ENCODE assay signal across 10 mouse cellular contexts in genomic region chr8:61391058-61391434, GRCm38 (mm10).
DNase-seq lines count a peak whose midpoint lies in the region; ATAC-seq and TF ChIP-seq lines count a peak whose summit lies in the region.
"Had no signal": no experiment of that assay in that cellular context is flagged by ENCODE, and none has a peak within 500 bp of the region (broad histone marks: within the 10 kb centered on the region; RNA-seq: fewer than 3 reads in every experiment).

No protein-coding gene starts in this region.

- no peaks in the 10 kb centered on the region for H3K79me2 ChIP-seq in heart, adult 2 months (replicated peaks; ENCODE audit: control insufficient read depth, insufficient read depth, low read length)

- TF ChIP-seq EP300 in heart, adult 2 months (IDR thresholded peaks at IDR 0.05; ENCODE audit: insufficient read depth, low read depth, low read length) = no peak

- H3K27ac ChIP-seq in heart, adult 2 months = no peak overlapping the region
- no peak overlapping the region for H3K27ac ChIP-seq in heart, embryonic 10.5 days
- no peak overlapping the region for H3K27ac ChIP-seq in gastrocnemius, adult 2 months
- peak overlapping the region; percentile 35; the same call in 1 of the 2 replicates for H3K27ac ChIP-seq in limb, embryonic 12.5 days
- no peak overlapping the region for H3K27ac ChIP-seq in cerebellum, adult 2 months (ENCODE audit: insufficient read depth, low read length)
- no peak overlapping the region for H3K27ac ChIP-seq in layer of hippocampus, adult 2 months
- H3K27ac ChIP-seq: embryonic facial prominence, embryonic 13.5 days had no signal

- no peaks in the 10 kb centered on the region for H3K27me3 ChIP-seq in heart, adult 2 months (ENCODE audit: control insufficient read depth, insufficient read depth, low read length)
- peaks cover 9% of the 10 kb centered on the region; the same call in 1 of the 2 replicates for H3K27me3 ChIP-seq in heart, embryonic 10.5 days (ENCODE audit: insufficient read depth, poor library complexity, severe bottlenecking)
- 0 out of 2 replicates have a peak, but pooled peaks cover 5% of the 10 kb centered on the region for H3K27me3 ChIP-seq in E14TG2a.4 (ENCODE audit: insufficient read depth, low read length)
- H3K27me3 ChIP-seq in limb, embryonic 12.5 days = no peaks in the 10 kb centered on the region
- H3K27me3 ChIP-seq in cerebellum, adult 2 months (ENCODE audit: control insufficient read depth, insufficient read depth, low read length) = no peaks in the 10 kb centered on the region
- H3K27me3 ChIP-seq: embryonic facial prominence, embryonic 13.5 days had no signal

- intact Hi-C loops in heart, adult 2 months (cut with DNase I) = no loop called here
- intact Hi-C loops in gastrocnemius, adult 2 months (cut with DNase I) = no loop called here

- H3K4me3 ChIP-seq in heart, adult 2 months = no peak overlapping the region
- H3K4me3 ChIP-seq in heart, embryonic 10.5 days = no peak overlapping the region
- H3K4me3 ChIP-seq in E14TG2a.4 (replicated peaks; ENCODE audit: low read length) = peak overlapping the region; percentile 43; the same call in 1 of the 2 replicates
- H3K4me3 ChIP-seq in gastrocnemius, adult 2 months = peak overlapping the region; percentile 4; the same call in 1 of the 2 replicates
- H3K4me3 ChIP-seq in limb, embryonic 12.5 days (replicated peaks) = no peak overlapping the region
- H3K4me3 ChIP-seq in cerebellum, adult 2 months (replicated peaks; ENCODE audit: insufficient read depth, low read depth, low read length) = no peak overlapping the region
- no peak overlapping the region for H3K4me3 ChIP-seq in layer of hippocampus, adult 2 months
- H3K4me3 ChIP-seq: embryonic facial prominence, embryonic 13.5 days had no signal

- WGBS in heart, adult 2 months = 63% methylated on average over 13 of the region's 13 CpGs
- WGBS in heart, embryonic 10.5 days = 74% methylated on average over 13 of the region's 13 CpGs
- WGBS in limb, embryonic 12.5 days = 76% methylated on average over 13 of the region's 13 CpGs
- 17% methylated on average over 13 of the region's 13 CpGs for WGBS in cerebellum, adult 2 months

- H3K9me3 ChIP-seq in heart, embryonic 10.5 days = no peaks in the 10 kb centered on the region
- H3K9me3 ChIP-seq in E14TG2a.4 (ENCODE audit: low read length) = no peaks in the 10 kb centered on the region
- H3K9me3 ChIP-seq in limb, embryonic 12.5 days = no peaks in the 10 kb centered on the region
- H3K9me3 ChIP-seq: embryonic facial prominence, embryonic 13.5 days had no signal

- no peak for TF ChIP-seq CTCF in heart, adult 2 months (IDR thresholded peaks at IDR 0.05)
- no peak for TF ChIP-seq CTCF in E14TG2a.4 (conservative IDR thresholded peaks at IDR 0.05; ENCODE audit: low read length)
- TF ChIP-seq CTCF in gastrocnemius, adult 2 months (IDR thresholded peaks at IDR 0.05) = no peak
- no peak for TF ChIP-seq CTCF in cerebellum, adult 2 months (IDR thresholded peaks at IDR 0.05; ENCODE audit: borderline replicate concordance, insufficient read depth, low read depth, low read length)
- no peak for TF ChIP-seq CTCF in layer of hippocampus, adult 2 months (conservative IDR thresholded peaks at IDR 0.05)

- H3K4me2 ChIP-seq in limb, embryonic 12.5 days = peak overlapping the region; percentile 4; the same call in 1 of the 2 replicates
- H3K4me2 ChIP-seq: embryonic facial prominence, embryonic 13.5 days; liver, embryonic 11.5 days had no signal

- ATAC-seq in limb, embryonic 12.5 days (ENCODE audit: insufficient number of reproducible peaks, insufficient read depth, low FRiP score, low TSS enrichment, low read depth) = peak; percentile 40; the same call in 1 of the 2 replicates

- no peak overlapping the region for H3K9ac ChIP-seq in heart, adult 2 months (ENCODE audit: low read depth, low read length)
- no peak overlapping the region for H3K9ac ChIP-seq in limb, embryonic 12.5 days (replicated peaks)
- H3K9ac ChIP-seq: embryonic facial prominence, embryonic 13.5 days had no signal

- no peaks in the 10 kb centered on the region for H3K36me3 ChIP-seq in heart, adult 2 months (ENCODE audit: control insufficient read depth, insufficient read depth, low read length)
- peaks cover 6% of the 10 kb centered on the region; the same call in 1 of the 2 replicates for H3K36me3 ChIP-seq in heart, embryonic 10.5 days
- H3K36me3 ChIP-seq in E14TG2a.4 (ENCODE audit: insufficient read depth, low read length) = no peaks in the 10 kb centered on the region
- no peaks in the 10 kb centered on the region; the same call in 1 of the 2 replicates for H3K36me3 ChIP-seq in limb, embryonic 12.5 days

- no peak for TF ChIP-seq POLR2A in heart, adult 2 months (IDR thresholded peaks at IDR 0.05; ENCODE audit: insufficient read depth, low read depth, low read length)
- TF ChIP-seq POLR2A in cerebellum, adult 2 months (IDR thresholded peaks at IDR 0.05; ENCODE audit: borderline replicate concordance, insufficient read depth, low read length) = no peak

- no peaks in the 10 kb centered on the region for H3K4me1 ChIP-seq in heart, adult 2 months (ENCODE audit: control insufficient read depth, insufficient read depth, low read length)
- peaks cover 39% of the 10 kb centered on the region for H3K4me1 ChIP-seq in heart, embryonic 10.5 days
- peaks cover 13% of the 10 kb centered on the region; the same call in 1 of the 2 replicates for H3K4me1 ChIP-seq in E14TG2a.4 (replicated peaks; ENCODE audit: low read depth, low read length)
- H3K4me1 ChIP-seq in limb, embryonic 12.5 days (replicated peaks) = peaks cover 33% of the 10 kb centered on the region
- 0 out of 2 replicates have a peak, but pooled peaks cover 5% of the 10 kb centered on the region for H3K4me1 ChIP-seq in cerebellum, adult 2 months (ENCODE audit: control insufficient read depth, insufficient read depth, low read length)

- DNase-seq in heart, adult 2 months = peak; percentile 25 to 26
- DNase-seq in heart, embryonic 10.5 days (ENCODE audit: low spot score) = no peak
- DNase-seq in gastrocnemius, adult 2 months = peak; percentile 51
- no peak for DNase-seq in MN1 (ENCODE audit: low spot score)
- no peak for DNase-seq in cerebellum, adult 2 months
- DNase-seq in layer of hippocampus, adult 2 months (ENCODE audit: low spot score in 2 of 2) = no peak

Comparison
In these comparisons a context has a peak if more than half of its experiments do, and no peak if none do; other contexts are left out.
1. DNase-seq: peak in heart, adult 2 months (2 of 2) and gastrocnemius, adult 2 months (single experiment); none in heart, embryonic 10.5 days (single experiment), MN1 (single experiment), cerebellum, adult 2 months (0 of 2) and layer of hippocampus, adult 2 months (0 of 2).
2. H3K4me3 ChIP-seq: peak in E14TG2a.4 (single experiment) and gastrocnemius, adult 2 months (single experiment); none in heart, adult 2 months (single experiment), heart, embryonic 10.5 days (single experiment), limb, embryonic 12.5 days (single experiment), cerebellum, adult 2 months (single experiment) and layer of hippocampus, adult 2 months (single experiment).